Mouse (Mus musculus) midbrain, embryonic 15.5 days (tissue): ENCODE measurements at regions not wholly inside any gene's neighbourhood (a gene's known extent, or its start where the extent isn't known, plus 50 kb on each side); places are given as distances from the start of the nearest gene placed in this dataset.

Experiments used
- ATAC-seq: fragments of 200-750 bp; cut with Nextera tagmentation; replicated peaks from 2 replicates; pipeline ENCODE4 v1.8.0; 2017; ENCODE audit warnings: moderate TSS enrichment
- H3K27ac ChIP-seq: fragments of 300-500 bp; sonication (generic); 2 replicates; pipeline ENCODE4 v1.5.1; 2015; ENCODE audit warnings: mild to moderate bottlenecking, inconsistent platforms
- H3K27me3 ChIP-seq: fragments of 300-500 bp; sonication (generic); replicated peaks from 2 replicates; pipeline ENCODE4 v1.6.1; 2015; ENCODE audit warnings: inconsistent platforms
- H3K36me3 ChIP-seq: fragments of 300-500 bp; sonication (generic); replicated peaks from 2 replicates; pipeline ENCODE4 v1.6.1; 2015; ENCODE audit warnings: inconsistent platforms
- H3K4me1 ChIP-seq: fragments of 300-500 bp; sonication (generic); 2 replicates; pipeline ENCODE4 v1.6.1; 2015; ENCODE audit warnings: inconsistent platforms
- H3K4me2 ChIP-seq: fragments of 300-500 bp; sonication (generic); 2 replicates; pipeline ENCODE4 v1.6.1; 2015; ENCODE audit warnings: inconsistent platforms, mild to moderate bottlenecking, moderate library complexity
- H3K4me3 ChIP-seq: fragments of 300-500 bp; sonication (generic); 2 replicates; pipeline ENCODE4 v1.5.1; 2015; ENCODE audit warnings: mild to moderate bottlenecking, inconsistent platforms
- H3K9ac ChIP-seq: fragments of 300-500 bp; sonication (generic); 2 replicates; pipeline ENCODE4 v1.6.1; 2015; ENCODE audit warnings: mild to moderate bottlenecking, inconsistent platforms
- H3K9me3 ChIP-seq: fragments of 300-500 bp; sonication (generic); 2 replicates; pipeline ENCODE4 v1.6.1; 2016; ENCODE audit warnings: inconsistent platforms
- WGBS: fragments of 180-500 bp; shearing (Covaris S2); methylation state at CpG from one replicate; pipeline ENCODE4 v1.1.7; 2015; ENCODE audit warnings: mixed read lengths; 5-methylcytosine and 5-hydroxymethylcytosine counted together

GRCm38 (mm10) chr14:23237376-23237775 lies 776.9 kb downstream of the Kcnma1 start:
- Histone ChIP-seq H3K4me3 (no peak overlapping the region), H3K36me3 (no peaks in the 10 kb centered on the region), H3K4me1 (no peaks in the 10 kb centered on the region), H3K9ac (no peak overlapping the region), H3K27me3 (no peaks in the 10 kb centered on the region), H3K4me2 (no peak overlapping the region), H3K27ac (no peak overlapping the region), H3K9me3 (no peaks in the 10 kb centered on the region)
- ATAC-seq: no peak
- WGBS: 85% methylated on average over 2 of the region's 2 CpGs

GRCm38 (mm10) chr14:23198676-23199075 lies 815.6 kb downstream of the Kcnma1 start:
- WGBS: 80% methylated on average over 3 of the region's 3 CpGs
- Histone ChIP-seq H3K9me3 (no peaks in the 10 kb centered on the region), H3K27ac (no peak overlapping the region), H3K36me3 (no peaks in the 10 kb centered on the region), H3K4me3 (no peak overlapping the region), H3K4me1 (no peaks in the 10 kb centered on the region), H3K27me3 (no peaks in the 10 kb centered on the region), H3K4me2 (no peak overlapping the region), H3K9ac (no peak overlapping the region)
- ATAC-seq: no peak

- H3K27ac ChIP-seq: no peak overlapping the region
- WGBS: 63% methylated on average over 7 of the region's 7 CpGs
- H3K36me3 ChIP-seq: no peaks in the 10 kb centered on the region
- H3K4me1 ChIP-seq: no peaks in the 10 kb centered on the region
- no peak overlapping the region for H3K4me2 ChIP-seq
- no peak overlapping the region for H3K9ac ChIP-seq
- H3K4me3 ChIP-seq: no peak overlapping the region
- H3K9me3 ChIP-seq: no peaks in the 10 kb centered on the region
- ATAC-seq: no peak
- H3K27me3 ChIP-seq: no peaks in the 10 kb centered on the region
These were observed 819.4 kb downstream of the Kcnma1 start for GRCm38 (mm10) chr14:23194569-23195529.

- no peak overlapping the region for H3K9ac ChIP-seq
- no peak for ATAC-seq
- no peaks in the 10 kb centered on the region for H3K4me1 ChIP-seq
- 58% methylated on average over 3 of the region's 3 CpGs for WGBS
- H3K4me2 ChIP-seq: no peak overlapping the region
- no peak overlapping the region for H3K27ac ChIP-seq
- H3K27me3 ChIP-seq: no peaks in the 10 kb centered on the region
- H3K36me3 ChIP-seq: no peaks in the 10 kb centered on the region
- no peaks in the 10 kb centered on the region for H3K9me3 ChIP-seq
- no peak overlapping the region for H3K4me3 ChIP-seq
These were observed 821.7 kb downstream of the Kcnma1 start for GRCm38 (mm10) chr14:23192566-23192965.

GRCm38 (mm10) chr14:23185359-23185758 lies 828.9 kb downstream of the Kcnma1 start:
- H3K4me2 ChIP-seq: no peak overlapping the region
- ATAC-seq: no peak; the same call in 1 of the 2 replicates
- H3K36me3 ChIP-seq: no peaks in the 10 kb centered on the region
- H3K4me1 ChIP-seq: peaks cover 4% of the 10 kb centered on the region; the same call in 1 of the 2 replicates
- WGBS: 29% methylated on average over 6 of the region's 6 CpGs
- H3K27me3 ChIP-seq: no peaks in the 10 kb centered on the region
- H3K9ac ChIP-seq: no peak overlapping the region
- no peaks in the 10 kb centered on the region for H3K9me3 ChIP-seq
- H3K4me3 ChIP-seq: no peak overlapping the region
- H3K27ac ChIP-seq: no peak overlapping the region

- H3K27me3 ChIP-seq: no peaks in the 10 kb centered on the region
- H3K4me1 ChIP-seq: no peaks in the 10 kb centered on the region
- ATAC-seq: no peak
- no peak overlapping the region for H3K4me3 ChIP-seq
- no peak overlapping the region for H3K9ac ChIP-seq
- no peak overlapping the region for H3K27ac ChIP-seq
- WGBS: 82% methylated on average over 14 of the region's 14 CpGs
- no peak overlapping the region for H3K4me2 ChIP-seq
- H3K36me3 ChIP-seq: no peaks in the 10 kb centered on the region
- no peaks in the 10 kb centered on the region for H3K9me3 ChIP-seq
These were observed 844.9 kb downstream of the Kcnma1 start for GRCm38 (mm10) chr14:23169346-23169745.

GRCm38 (mm10) chr14:23160567-23160966 lies 853.7 kb downstream of the Kcnma1 start:
- WGBS: 55% methylated on average over 1 of the region's 1 CpGs
- no peak for ATAC-seq
- Histone ChIP-seq H3K27ac (no peak overlapping the region), H3K4me2 (no peak overlapping the region), H3K27me3 (no peaks in the 10 kb centered on the region), H3K4me3 (no peak overlapping the region), H3K9me3 (no peaks in the 10 kb centered on the region), H3K4me1 (no peaks in the 10 kb centered on the region), H3K36me3 (no peaks in the 10 kb centered on the region), H3K9ac (no peak overlapping the region)

GRCm38 (mm10) chr14:23150431-23150830 lies 863.9 kb downstream of the Kcnma1 start:
- no peak overlapping the region for H3K27ac ChIP-seq
- no peak overlapping the region for H3K4me3 ChIP-seq
- ATAC-seq: no peak
- H3K27me3 ChIP-seq: no peaks in the 10 kb centered on the region
- H3K9ac ChIP-seq: no peak overlapping the region
- no peak overlapping the region for H3K4me2 ChIP-seq
- H3K4me1 ChIP-seq: no peaks in the 10 kb centered on the region
- H3K36me3 ChIP-seq: no peaks in the 10 kb centered on the region
- no peaks in the 10 kb centered on the region for H3K9me3 ChIP-seq

GRCm38 (mm10) chr14:23146981-23147380 lies 867.3 kb downstream of the Kcnma1 start:
- H3K4me2 ChIP-seq: no peak overlapping the region
- 85% methylated on average over 1 of the region's 1 CpGs for WGBS
- H3K4me1 ChIP-seq: no peaks in the 10 kb centered on the region
- no peak for ATAC-seq
- no peak overlapping the region for H3K4me3 ChIP-seq
- no peaks in the 10 kb centered on the region for H3K9me3 ChIP-seq
- no peaks in the 10 kb centered on the region for H3K36me3 ChIP-seq
- no peak overlapping the region for H3K27ac ChIP-seq
- no peak overlapping the region for H3K9ac ChIP-seq
- H3K27me3 ChIP-seq: no peaks in the 10 kb centered on the region

- no peak for ATAC-seq
- no peak overlapping the region for H3K4me3 ChIP-seq
- no peak overlapping the region for H3K9ac ChIP-seq
- no peak overlapping the region for H3K27ac ChIP-seq
- no peaks in the 10 kb centered on the region for H3K36me3 ChIP-seq
- no peaks in the 10 kb centered on the region for H3K9me3 ChIP-seq
- H3K27me3 ChIP-seq: no peaks in the 10 kb centered on the region
- 100% methylated on average over 1 of the region's 1 CpGs for WGBS
- no peak overlapping the region for H3K4me2 ChIP-seq
- H3K4me1 ChIP-seq: no peaks in the 10 kb centered on the region
These were observed 873.9 kb downstream of the Kcnma1 start for GRCm38 (mm10) chr14:23140385-23140784.

GRCm38 (mm10) chr14:23134723-23135122 lies 879.6 kb downstream of the Kcnma1 start:
- no peak for ATAC-seq
- H3K9ac ChIP-seq: no peak overlapping the region
- no peaks in the 10 kb centered on the region for H3K27me3 ChIP-seq
- H3K27ac ChIP-seq: no peak overlapping the region
- no peaks in the 10 kb centered on the region for H3K36me3 ChIP-seq
- no peaks in the 10 kb centered on the region for H3K9me3 ChIP-seq
- no peaks in the 10 kb centered on the region for H3K4me1 ChIP-seq
- 90% methylated on average over 2 of the region's 2 CpGs for WGBS
- no peak overlapping the region for H3K4me2 ChIP-seq
- H3K4me3 ChIP-seq: no peak overlapping the region

- Histone ChIP-seq H3K9me3 (no peaks in the 10 kb centered on the region), H3K9ac (no peak overlapping the region), H3K4me1 (no peaks in the 10 kb centered on the region), H3K36me3 (no peaks in the 10 kb centered on the region), H3K4me2 (no peak overlapping the region), H3K4me3 (no peak overlapping the region), H3K27ac (no peak overlapping the region), H3K27me3 (no peaks in the 10 kb centered on the region)
- no peak for ATAC-seq
- 82% methylated on average over 7 of the region's 7 CpGs for WGBS
These were observed 882.4 kb downstream of the Kcnma1 start for GRCm38 (mm10) chr14:23131736-23132519.
